Mouse (Mus musculus) erythroblast, embryonic 14.5 days (primary cell): ENCODE measurements around the gene Oxct2b. TPM values are rescaled to one million over a fixed set of nuclear protein-coding genes. Genes with fewer than 3 reads are reported as not detected.
"Not testable (repeated sequence)": the region's sequence is repeated elsewhere in the genome, so short reads cannot be mapped to it uniquely, and the experiment has no call there.

Experiments
- H3K27me3 ChIP-seq: 2 replicates; pipeline ENCODE4 v1.6.1; 2012; ENCODE audit warnings: inconsistent platforms; ENCODE audit not compliant: control insufficient read depth
- H3K36me3 ChIP-seq: 2 replicates; pipeline ENCODE4 v1.6.1; 2012; ENCODE audit warnings: mild to moderate bottlenecking, inconsistent platforms; ENCODE audit not compliant: control insufficient read depth
- H3K4me1 ChIP-seq: 2 replicates; pipeline ENCODE4 v1.6.1; 2012; ENCODE audit warnings: inconsistent platforms; ENCODE audit not compliant: control insufficient read depth
- H3K4me3 ChIP-seq: replicated peaks from 2 replicates; pipeline ENCODE3; 2012; ENCODE audit warnings: moderate library complexity, mild to moderate bottlenecking, inconsistent platforms
- H3K9me3 ChIP-seq: 2 replicates; pipeline ENCODE4 v1.6.1; 2012; ENCODE audit warnings: low read length, inconsistent platforms, mixed read lengths; ENCODE audit not compliant: control insufficient read depth
- GATA1 ChIP-seq: IDR thresholded peaks from 2 replicates; pipeline ENCODE4 v1.6.1; 2012; ENCODE audit warnings: low read length, inconsistent platforms, mixed read lengths
- TAL1 ChIP-seq: IDR thresholded peaks from 3 replicates; pipeline ENCODE4 v1.6.1; 2012; ENCODE audit warnings: low read length, inconsistent platforms, mixed read lengths
- polyA plus RNA-seq: library from polyadenylated mRNA; stranded (reverse); fragments of >175 nt; gene quantifications from 2 replicates; pipeline ENCODE4 v1.2.3, GENCODE M21; 2012

The Oxct2b gene
- polyA plus RNA-seq, 1 experiment, result not detected

DNA sequence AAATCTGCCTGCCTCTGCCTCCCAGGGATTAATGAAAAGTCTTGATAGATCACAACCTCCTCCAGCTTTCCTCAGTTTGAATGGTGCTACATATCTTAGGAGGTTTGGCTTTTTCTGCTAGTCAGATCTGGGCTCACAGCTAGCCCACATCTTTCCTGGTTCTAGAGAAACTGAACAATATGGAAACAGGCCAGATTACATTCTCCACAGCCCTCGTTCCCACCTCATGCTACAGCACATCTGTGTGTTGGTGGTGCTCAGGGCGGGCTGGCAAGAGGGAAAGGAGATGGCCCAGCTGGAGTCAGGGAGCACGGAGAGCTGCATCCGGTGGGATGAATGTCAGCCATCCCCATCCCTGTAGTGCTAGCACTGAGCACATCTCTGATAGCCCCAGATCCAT is 5.3 kb upstream of the Oxct2b start:
- no peaks in the 10 kb centered on the region for H3K36me3 ChIP-seq
- peaks cover 14% of the 10 kb centered on the region for H3K27me3 ChIP-seq
- no peak for TF ChIP-seq TAL1
- no peak for TF ChIP-seq GATA1
- no peak overlapping the region for H3K4me3 ChIP-seq
- no peaks in the 10 kb centered on the region for H3K9me3 ChIP-seq
- H3K4me1 ChIP-seq, result no peaks in the 10 kb centered on the region

- H3K36me3 ChIP-seq, H3K4me1 ChIP-seq, H3K9me3 ChIP-seq, H3K4me3 ChIP-seq: not testable (repeated sequence)
- peaks cover 14% of the 10 kb centered on the region for H3K27me3 ChIP-seq
Observed at GRCm38 (mm10) chr4:123111275-123111983, 4.6 kb upstream of the Oxct2b start.

DNA sequence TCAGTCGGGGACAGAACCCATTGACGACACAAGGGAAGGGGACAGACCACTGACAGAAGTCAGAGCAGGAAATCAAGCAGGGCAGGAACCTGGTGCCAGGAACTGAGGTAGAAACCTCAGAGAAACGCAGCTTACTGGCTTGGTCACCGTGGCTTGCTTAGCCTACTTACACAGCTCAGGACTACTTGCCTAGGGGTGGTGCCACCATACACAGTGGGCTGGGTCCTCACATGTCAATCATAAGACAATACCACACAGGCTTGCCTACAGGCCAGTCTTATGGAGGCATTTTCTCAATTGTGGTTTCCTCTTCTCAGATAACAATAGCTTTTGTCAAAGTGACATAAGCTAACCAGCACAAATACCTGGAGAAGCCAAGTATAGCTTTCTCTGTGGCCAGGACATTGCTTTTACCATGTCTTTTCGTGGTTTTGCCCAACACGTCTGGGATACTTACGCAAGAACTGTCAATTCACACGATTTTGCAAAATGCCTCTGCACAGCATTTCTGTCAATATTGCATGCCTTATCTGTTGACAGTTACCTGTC is 3.8 kb upstream of the Oxct2b start:
- Histone ChIP-seq H3K4me1 (no peaks in the 10 kb centered on the region), H3K36me3 (no peaks in the 10 kb centered on the region), H3K4me3 (no peak overlapping the region), H3K27me3 (peaks cover 16% of the 10 kb centered on the region), H3K9me3 (no peaks in the 10 kb centered on the region)
- TF ChIP-seq GATA1 (no peak), TAL1 (no peak)

- not testable (repeated sequence) for H3K4me3 ChIP-seq, H3K9me3 ChIP-seq, H3K4me1 ChIP-seq, H3K36me3 ChIP-seq
- peaks cover 21% of the 10 kb centered on the region for H3K27me3 ChIP-seq
Observed at GRCm38 (mm10) chr4:123114651-123115050, 1.4 kb upstream of the Oxct2b start.

DNA sequence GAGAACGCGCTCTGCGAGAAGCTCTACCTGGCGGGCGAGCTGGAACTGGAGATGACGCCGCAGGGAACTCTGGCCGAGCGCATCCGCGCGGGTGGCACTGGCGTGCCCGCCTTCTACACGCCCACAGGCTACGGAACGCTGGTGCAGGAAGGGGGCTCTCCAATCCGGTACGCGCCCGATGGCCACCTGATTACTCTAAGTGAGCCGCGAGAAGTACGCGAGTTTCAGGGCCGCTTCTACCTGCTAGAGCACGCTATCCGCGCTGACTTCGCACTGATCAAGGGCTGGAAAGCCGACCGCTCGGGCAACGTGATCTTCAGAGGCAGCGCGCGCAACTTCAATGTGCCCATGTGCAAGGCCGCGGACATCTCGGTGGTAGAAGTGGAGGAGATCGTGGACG is 574 bp downstream of the Oxct2b start:
- H3K4me3 ChIP-seq, H3K36me3 ChIP-seq, H3K4me1 ChIP-seq, H3K9me3 ChIP-seq: not testable (repeated sequence)
- H3K27me3 ChIP-seq, result peaks cover 21% of the 10 kb centered on the region

DNA sequence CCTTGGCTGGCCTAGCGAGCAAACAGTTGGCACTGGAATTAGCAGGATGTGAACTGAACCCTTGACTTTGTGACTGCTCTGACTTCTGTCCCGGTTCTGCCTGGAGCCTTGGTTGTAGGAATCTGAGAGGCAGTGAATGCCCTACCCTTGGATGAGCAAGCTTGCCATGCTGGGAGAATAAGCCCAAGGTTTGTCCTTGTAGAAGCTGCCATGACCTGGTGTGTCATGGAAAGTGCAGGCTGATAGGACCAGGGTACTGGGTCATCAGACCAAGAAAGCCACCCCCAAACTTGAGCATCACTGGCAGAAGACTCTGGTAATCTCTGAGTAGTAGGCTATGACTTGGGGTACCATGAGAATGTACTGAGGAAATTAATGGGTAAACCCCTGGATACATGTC is 5.2 kb downstream of the Oxct2b start:
- no peaks in the 10 kb centered on the region for H3K4me1 ChIP-seq
- H3K27me3 ChIP-seq, result peaks cover 12% of the 10 kb centered on the region
- H3K36me3 ChIP-seq, result peaks cover 20% of the 10 kb centered on the region
- H3K4me3 ChIP-seq, result no peak overlapping the region
- TF ChIP-seq TAL1, result no peak
- no peak for TF ChIP-seq GATA1
- no peaks in the 10 kb centered on the region; the same call in 1 of the 2 replicates for H3K9me3 ChIP-seq

DNA sequence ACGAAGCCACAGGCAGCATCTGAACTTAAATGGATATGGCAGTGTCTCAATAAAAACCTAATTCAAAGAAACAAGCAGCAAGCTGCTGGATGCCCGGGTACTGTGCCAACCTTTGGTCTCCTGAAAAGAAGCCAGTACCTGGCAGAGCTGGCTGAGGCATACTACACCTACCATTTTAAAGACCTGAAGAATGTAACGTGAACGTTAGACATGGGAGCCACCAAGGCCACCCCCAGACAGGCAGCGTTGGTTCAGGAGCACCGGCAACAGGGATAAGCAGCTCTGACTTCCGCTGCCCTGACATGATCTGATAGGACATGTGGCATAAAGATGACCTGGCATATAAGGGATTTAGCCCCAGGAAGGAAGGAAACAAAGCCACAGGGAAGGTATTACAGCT is 10.6 kb downstream of the Oxct2b start:
- peaks cover 71% of the 10 kb centered on the region for H3K36me3 ChIP-seq
- TF ChIP-seq TAL1, result no peak
- TF ChIP-seq GATA1, result no peak

DNA sequence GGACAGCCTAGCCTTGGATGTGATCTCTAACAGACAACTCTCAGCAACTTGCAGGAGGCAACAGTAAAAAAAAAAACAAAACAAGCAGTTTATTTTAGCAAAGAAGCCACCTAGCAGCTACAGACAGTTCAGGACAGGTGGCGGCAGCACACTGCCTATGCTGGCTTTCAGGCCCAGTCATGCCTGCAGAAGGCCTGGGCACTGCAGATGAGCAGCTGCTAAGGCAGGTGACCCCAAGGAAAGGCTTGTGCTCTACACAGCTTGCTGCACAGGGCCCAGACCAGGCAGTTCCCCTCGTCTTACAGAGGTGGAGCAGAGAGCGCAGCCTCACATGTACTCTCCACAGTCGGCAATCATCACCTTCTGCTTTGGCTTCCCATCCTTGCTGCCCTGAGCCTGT is 11.0 kb downstream of the Oxct2b start:
- Histone ChIP-seq H3K27me3 (no peaks in the 10 kb centered on the region), H3K9me3 (no peaks in the 10 kb centered on the region), H3K4me1 (no peaks in the 10 kb centered on the region), H3K36me3 (peaks cover 75% of the 10 kb centered on the region), H3K4me3 (no peak overlapping the region)
- TF ChIP-seq GATA1, result no peak
- TF ChIP-seq TAL1, result no peak

More for the DNA sequence above, 10.6 kb downstream of the Oxct2b start:
- H3K4me1 ChIP-seq, result no peaks in the 10 kb centered on the region
- no peaks in the 10 kb centered on the region for H3K27me3 ChIP-seq
- no peak overlapping the region for H3K4me3 ChIP-seq
- H3K9me3 ChIP-seq, result no peaks in the 10 kb centered on the region

DNA sequence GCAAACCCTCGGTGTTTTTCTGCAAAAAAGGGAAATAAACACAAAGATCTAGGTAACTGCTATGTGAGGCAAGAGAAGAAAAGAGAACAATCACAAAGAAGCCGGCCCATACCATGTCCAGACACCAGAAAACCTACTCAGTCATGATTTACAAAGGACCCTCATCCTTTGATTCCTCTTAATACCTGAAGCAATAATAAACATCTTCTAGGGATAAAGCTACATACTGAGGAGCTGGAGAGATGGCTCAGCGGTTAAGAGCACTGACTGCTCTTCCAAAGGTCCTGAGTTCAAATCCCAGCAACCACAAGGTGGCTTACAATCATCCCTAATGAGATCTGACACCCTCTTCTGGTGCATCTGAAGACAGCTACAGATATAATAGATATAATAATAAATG is 21.5 kb downstream of the Oxct2b start:
- Histone ChIP-seq H3K36me3 (peaks cover 42% of the 10 kb centered on the region), H3K9me3 (no peaks in the 10 kb centered on the region), H3K27me3 (no peaks in the 10 kb centered on the region), H3K4me1 (peaks cover 27% of the 10 kb centered on the region), H3K4me3 (no peak overlapping the region)
- TF ChIP-seq TAL1, result no peak
- no peak for TF ChIP-seq GATA1

- TF ChIP-seq GATA1 (no peak), TAL1 (no peak)
- H3K36me3 ChIP-seq, result peaks cover 24% of the 10 kb centered on the region
- peaks cover 27% of the 10 kb centered on the region for H3K4me1 ChIP-seq
- H3K9me3 ChIP-seq, result no peaks in the 10 kb centered on the region
- peak within 1 kb of the TSS; percentile 92 for H3K4me3 ChIP-seq
- no peaks in the 10 kb centered on the region for H3K27me3 ChIP-seq
Observed at GRCm38 (mm10) chr4:123139513-123140154, 23.6 kb downstream of the Oxct2b start, which contains the start of gene Ppie. Gene Ppie (minus strand): TSS chr4:123139951.
